In the genomic region with DNA sequence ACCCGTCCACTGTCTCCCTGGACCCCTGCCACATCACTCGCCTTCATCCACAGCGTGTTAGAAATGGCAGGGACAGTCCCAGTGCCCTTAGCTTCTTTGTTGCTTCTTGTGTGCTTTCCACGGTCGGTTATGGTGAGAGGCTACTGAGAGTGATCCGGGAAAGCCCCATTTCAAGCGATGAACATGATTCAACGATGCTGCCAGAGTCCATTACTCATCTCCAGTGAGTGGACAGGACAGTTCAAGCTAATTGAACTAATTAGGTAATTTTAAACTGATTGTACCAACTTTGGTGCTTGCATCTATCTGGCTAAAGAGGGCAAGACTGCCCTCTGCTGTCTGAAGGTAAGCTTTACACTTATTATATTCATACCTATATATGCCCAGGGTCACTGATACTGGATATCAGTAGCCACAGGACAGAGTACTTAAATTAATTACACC, we compare ENCODE assay signal across 9 mouse cellular contexts. TPM values are rescaled to one million over a fixed set of nuclear protein-coding genes. Genes with fewer than 3 reads are reported as not detected.
DNase-seq lines count a peak whose midpoint lies in the region; ATAC-seq and TF ChIP-seq lines count a peak whose summit lies in the region.
"Had no signal": no experiment of that assay in that cellular context is flagged by ENCODE, and none has a peak within 500 bp of the region (broad histone marks: within the 10 kb centered on the region; RNA-seq: fewer than 3 reads in every experiment).

No protein-coding gene starts in this region.

- TF ChIP-seq CTCF in kidney, postnatal 0 days (IDR thresholded peaks at IDR 0.05; ENCODE audit: low read depth), result peak; percentile 82
- TF ChIP-seq CTCF in CH12.LX (conservative IDR thresholded peaks at IDR 0.05 in 1 of 2, IDR thresholded peaks at IDR 0.05 in 1 of 2; ENCODE audit: low read depth in 2 of 2, low read length in 2 of 2), result peak; percentile 66 to 84

- H3K4me1 ChIP-seq in kidney, postnatal 0 days (replicated peaks; ENCODE audit: insufficient read depth, low read length), result no peaks in the 10 kb centered on the region
- no peaks in the 10 kb centered on the region for H3K4me1 ChIP-seq in kidney, embryonic 14.5 days (ENCODE audit: control insufficient read depth, insufficient read depth, low read length)
- H3K4me1 ChIP-seq in CH12.LX (ENCODE audit: control insufficient read depth in 1 of 2, insufficient read depth in 2 of 2), result peaks cover 21 to 29% of the 10 kb centered on the region in 2 experiments
- no peaks in the 10 kb centered on the region for H3K4me1 ChIP-seq in hindbrain, embryonic 12.5 days
- H3K4me1 ChIP-seq in midbrain, embryonic 13.5 days (replicated peaks), result no peaks in the 10 kb centered on the region
- H3K4me1 ChIP-seq: limb, embryonic 13.5 days had no signal

- TF ChIP-seq RAD21 in CH12.LX (IDR thresholded peaks at IDR 0.05; ENCODE audit: low read depth, low read length), result peak; percentile 91

- H3K27me3 ChIP-seq in kidney, postnatal 0 days (ENCODE audit: insufficient read depth, low read length), result no peaks in the 10 kb centered on the region
- H3K27me3 ChIP-seq in kidney, embryonic 14.5 days (ENCODE audit: control insufficient read depth, insufficient read depth, low read length), result no peaks in the 10 kb centered on the region
- no peaks in the 10 kb centered on the region for H3K27me3 ChIP-seq in CH12.LX (replicated peaks)
- H3K27me3 ChIP-seq in hindbrain, embryonic 12.5 days, result no peaks in the 10 kb centered on the region
- H3K27me3 ChIP-seq in midbrain, embryonic 13.5 days, result no peaks in the 10 kb centered on the region
- H3K27me3 ChIP-seq: limb, embryonic 13.5 days had no signal

- 41% methylated on average over 8 of the region's 8 CpGs for WGBS in kidney, postnatal 0 days
- WGBS in kidney, embryonic 14.5 days, result 48% methylated on average over 8 of the region's 8 CpGs
- 45% methylated on average over 8 of the region's 8 CpGs for WGBS in hindbrain, embryonic 12.5 days
- WGBS in midbrain, embryonic 13.5 days, result 43% methylated on average over 8 of the region's 8 CpGs

- no peak for TF ChIP-seq EP300 in CH12.LX (IDR thresholded peaks at IDR 0.05; ENCODE audit: low read length)

- H3K4me3 ChIP-seq in kidney, postnatal 0 days (replicated peaks; ENCODE audit: low read depth, low read length), result no peak overlapping the region
- no peak overlapping the region for H3K4me3 ChIP-seq in kidney, embryonic 14.5 days (ENCODE audit: low read length)
- H3K4me3 ChIP-seq in CH12.LX (replicated peaks in 1 of 3; ENCODE audit: low read depth in 2 of 3, low read length in 2 of 3, poor library complexity in 1 of 3), result no peak overlapping the region
- no peak overlapping the region for H3K4me3 ChIP-seq in hindbrain, embryonic 12.5 days
- H3K4me3 ChIP-seq in midbrain, embryonic 13.5 days (replicated peaks), result no peak overlapping the region
- H3K4me3 ChIP-seq: limb, embryonic 13.5 days had no signal

- no peak overlapping the region for H3K4me2 ChIP-seq in kidney, postnatal 0 days (ENCODE audit: low read length)
- H3K4me2 ChIP-seq in kidney, embryonic 14.5 days (replicated peaks; ENCODE audit: low read depth, low read length), result no peak overlapping the region
- peak overlapping the region; percentile 26; the same call in 1 of the 2 replicates for H3K4me2 ChIP-seq in CH12.LX (ENCODE audit: insufficient read depth, low read depth, poor library complexity, severe bottlenecking)
- H3K4me2 ChIP-seq in hindbrain, embryonic 12.5 days (replicated peaks), result no peak overlapping the region
- no peak overlapping the region for H3K4me2 ChIP-seq in midbrain, embryonic 13.5 days (replicated peaks)
- H3K4me2 ChIP-seq: limb, embryonic 13.5 days had no signal

- no peaks in the 10 kb centered on the region for H3K79me2 ChIP-seq in CH12.LX (replicated peaks; ENCODE audit: control insufficient read depth, extremely low read depth, insufficient read depth, poor library complexity, severe bottlenecking)

- no peak for TF ChIP-seq POLR2A in CH12.LX (IDR thresholded peaks at IDR 0.05; ENCODE audit: low read depth, low read length)

- no peaks in the 10 kb centered on the region for H3K9me3 ChIP-seq in kidney, postnatal 0 days (replicated peaks; ENCODE audit: low read length)
- no peaks in the 10 kb centered on the region for H3K9me3 ChIP-seq in kidney, embryonic 14.5 days (ENCODE audit: control insufficient read depth, low read length)
- peaks cover 6% of the 10 kb centered on the region for H3K9me3 ChIP-seq in CH12.LX (replicated peaks; ENCODE audit: low read length)
- H3K9me3 ChIP-seq in hindbrain, embryonic 12.5 days (replicated peaks), result no peaks in the 10 kb centered on the region
- no peaks in the 10 kb centered on the region for H3K9me3 ChIP-seq in midbrain, embryonic 13.5 days
- H3K9me3 ChIP-seq: limb, embryonic 13.5 days had no signal

- 0 out of 2 replicates have a peak, but pooled peaks have one; percentile 25 for ATAC-seq in kidney, postnatal 0 days (replicated peaks; ENCODE audit: low FRiP score, low read depth)
- ATAC-seq in kidney, embryonic 14.5 days (ENCODE audit: low FRiP score, low TSS enrichment), result no peak
- peak; percentile 73; the same call in 1 of the 2 replicates for ATAC-seq in hindbrain, embryonic 12.5 days (ENCODE audit: low FRiP score)
- peak; percentile 74 for ATAC-seq in midbrain, embryonic 13.5 days

- in situ Hi-C loops in CH12.LX (cut with MboI; ENCODE audit: low pct_ligation_motif_present, low pct_unique_long_range_greater_than_20kb, low sequenced_read_pairs), result loop anchor here (25.0 kb wide), 1 partner anchor 893 kb away; a partner anchor contains a TSS

- H3K9ac ChIP-seq in kidney, postnatal 0 days (ENCODE audit: low read depth, low read length), result no peak overlapping the region
- H3K9ac ChIP-seq in kidney, embryonic 14.5 days (ENCODE audit: low read depth, low read length), result no peak overlapping the region
- H3K9ac ChIP-seq in CH12.LX (ENCODE audit: insufficient read depth, low read depth), result peak overlapping the region; percentile 3; the same call in 1 of the 2 replicates
- no peak overlapping the region for H3K9ac ChIP-seq in hindbrain, embryonic 12.5 days
- no peak overlapping the region for H3K9ac ChIP-seq in midbrain, embryonic 13.5 days (replicated peaks)
- H3K9ac ChIP-seq: limb, embryonic 13.5 days had no signal

- dilution Hi-C loops in CH12.LX (cut with MboI; ENCODE audit: extremely low pct_ligation_motif_present, extremely low pct_unique_long_range_greater_than_20kb, low sequenced_read_pairs), result no loop called here

- peaks cover 17% of the 10 kb centered on the region for H3K36me3 ChIP-seq in kidney, postnatal 0 days (ENCODE audit: insufficient read depth, low read length)
- peaks cover 24% of the 10 kb centered on the region for H3K36me3 ChIP-seq in kidney, embryonic 14.5 days (ENCODE audit: control insufficient read depth, insufficient read depth, low read length)
- H3K36me3 ChIP-seq in CH12.LX (replicated peaks in 1 of 2; ENCODE audit: control insufficient read depth in 1 of 2, insufficient read depth in 1 of 2, low read length in 1 of 2), result peaks cover 24 to 44% of the 10 kb centered on the region in 2 experiments
- peaks cover 15% of the 10 kb centered on the region for H3K36me3 ChIP-seq in hindbrain, embryonic 12.5 days
- H3K36me3 ChIP-seq in midbrain, embryonic 13.5 days, result peaks cover 27% of the 10 kb centered on the region

- no peak overlapping the region for H3K27ac ChIP-seq in kidney, postnatal 0 days
- no peak overlapping the region for H3K27ac ChIP-seq in kidney, embryonic 14.5 days (ENCODE audit: low read depth, low read length)
- peak overlapping the region; percentile 49 for H3K27ac ChIP-seq in CH12.LX (ENCODE audit: insufficient read depth, low read depth)
- H3K27ac ChIP-seq in hindbrain, embryonic 12.5 days, result no peak overlapping the region
- H3K27ac ChIP-seq in midbrain, embryonic 13.5 days, result no peak overlapping the region
- H3K27ac ChIP-seq: limb, embryonic 13.5 days had no signal

- peak; percentile 68 for DNase-seq in kidney, postnatal 0 days (ENCODE audit: low spot score)
- peak; percentile 66 for DNase-seq in CH12.LX (ENCODE audit: extremely low read depth)
- peak; percentile 17 for DNase-seq in c-Kit-positive CD71-positive TER-119-negative erythroid progenitor cells, embryonic 14.5 days (ENCODE audit: low read depth)
- no peak for DNase-seq in spleen, adult 18-20 months
- no peak for DNase-seq in thymus, postnatal 36 days

TF ChIP-seq in CH12.LX, 34 proteins besides CTCF, POLR2A, EP300 and RAD21 (continues in another document):
- no peak for TF ChIP-seq MYC (IDR thresholded peaks at IDR 0.05; ENCODE audit: low read depth, low read length)
- 0 out of 2 replicates have a peak, but pooled peaks have one; percentile 5 for TF ChIP-seq MXI1 (IDR thresholded peaks at IDR 0.05; ENCODE audit: low read depth, low read length)
- TF ChIP-seq ELF1 (IDR thresholded peaks at IDR 0.05; ENCODE audit: low read depth, low read length), result no peak
- TF ChIP-seq NELFE (IDR thresholded peaks at IDR 0.05; ENCODE audit: low read depth, low read length), result no peak
- no peak for TF ChIP-seq MAZ (IDR thresholded peaks at IDR 0.05; ENCODE audit: low read depth, low read length)
- TF ChIP-seq HCFC1 (IDR thresholded peaks at IDR 0.05; ENCODE audit: low read depth, low read length), result no peak
- no peak for TF ChIP-seq NRF1 (IDR thresholded peaks at IDR 0.05; ENCODE audit: low read depth, low read length)
- no peak for TF ChIP-seq IRF4 (IDR thresholded peaks at IDR 0.05; ENCODE audit: low read depth, low read length)
- TF ChIP-seq RCOR1 (conservative IDR thresholded peaks at IDR 0.05; ENCODE audit: low read depth, low read length), result no peak
- 0 out of 2 replicates have a peak, but pooled peaks have one; percentile 47 for TF ChIP-seq TCF12 (IDR thresholded peaks at IDR 0.05; ENCODE audit: low read depth, low read length)
- peak; percentile 52; the same call in 1 of the 2 replicates for TF ChIP-seq BHLHE40 (IDR thresholded peaks at IDR 0.05; ENCODE audit: low read depth, low read length)
- no peak for TF ChIP-seq PAX5 (IDR thresholded peaks at IDR 0.05; ENCODE audit: low read length)
- TF ChIP-seq MAX (IDR thresholded peaks at IDR 0.05; ENCODE audit: low read length), result no peak
- TF ChIP-seq JUND (conservative IDR thresholded peaks at IDR 0.05; ENCODE audit: low read depth, low read length), result no peak
- no peak for TF ChIP-seq JUN (IDR thresholded peaks at IDR 0.05; ENCODE audit: insufficient read depth, low read depth, low read length)
- peak; percentile 91 for TF ChIP-seq SMC3 (IDR thresholded peaks at IDR 0.05; ENCODE audit: low read depth, low read length)
- TF ChIP-seq ZNF384 (IDR thresholded peaks at IDR 0.05; ENCODE audit: low read depth, low read length), result no peak

RNA-seq across cellular contexts. Expression of a gene that starts 19.4 kb away (rescaled TPM):
- polyA plus RNA-seq in kidney, postnatal 0 days (2015; fragmentation: Nextera tagmentation; extraction: Ambion mirVana), result 43.2 and 52.5 TPM in 2 replicates
- 51.9 and 70.3 TPM in 2 replicates for polyA plus RNA-seq in kidney, embryonic 14.5 days (2014; fragmentation: Nextera tagmentation; extraction: Ambion mirVana)
- total RNA-seq in CH12.LX (2012; rRNA removed) (107 and 114 TPM in 2 replicates), CH12.LX (2014; rRNA removed) (217 and 256 TPM in 2 replicates)
- 189 and 214 TPM in 2 replicates for polyA plus RNA-seq in CH12.LX (2012; ENCODE audit: insufficient read length, low read depth)
- polyA plus RNA-seq in hindbrain, embryonic 12.5 days (2016; fragmentation: Nextera tagmentation; extraction: Ambion mirVana), result 75.8 and 83.4 TPM in 2 replicates
- 54.6 and 56.2 TPM in 2 replicates for polyA plus RNA-seq in midbrain, embryonic 13.5 days (2015; fragmentation: Nextera tagmentation; extraction: Ambion mirVana)

Comparison
In these comparisons a context has a peak if more than half of its experiments do, and no peak if none do; other contexts are left out.
1. DNase-seq: peak in kidney, postnatal 0 days (single experiment), CH12.LX (single experiment) and c-Kit-positive CD71-positive TER-119-negative erythroid progenitor cells, embryonic 14.5 days (single experiment); none in spleen, adult 18-20 months (0 of 2) and thymus, postnatal 36 days (0 of 2).